Mouse (Mus musculus): Measurements from ENCODE around the gene Bloc1s3.

The Bloc1s3 gene

DNA sequence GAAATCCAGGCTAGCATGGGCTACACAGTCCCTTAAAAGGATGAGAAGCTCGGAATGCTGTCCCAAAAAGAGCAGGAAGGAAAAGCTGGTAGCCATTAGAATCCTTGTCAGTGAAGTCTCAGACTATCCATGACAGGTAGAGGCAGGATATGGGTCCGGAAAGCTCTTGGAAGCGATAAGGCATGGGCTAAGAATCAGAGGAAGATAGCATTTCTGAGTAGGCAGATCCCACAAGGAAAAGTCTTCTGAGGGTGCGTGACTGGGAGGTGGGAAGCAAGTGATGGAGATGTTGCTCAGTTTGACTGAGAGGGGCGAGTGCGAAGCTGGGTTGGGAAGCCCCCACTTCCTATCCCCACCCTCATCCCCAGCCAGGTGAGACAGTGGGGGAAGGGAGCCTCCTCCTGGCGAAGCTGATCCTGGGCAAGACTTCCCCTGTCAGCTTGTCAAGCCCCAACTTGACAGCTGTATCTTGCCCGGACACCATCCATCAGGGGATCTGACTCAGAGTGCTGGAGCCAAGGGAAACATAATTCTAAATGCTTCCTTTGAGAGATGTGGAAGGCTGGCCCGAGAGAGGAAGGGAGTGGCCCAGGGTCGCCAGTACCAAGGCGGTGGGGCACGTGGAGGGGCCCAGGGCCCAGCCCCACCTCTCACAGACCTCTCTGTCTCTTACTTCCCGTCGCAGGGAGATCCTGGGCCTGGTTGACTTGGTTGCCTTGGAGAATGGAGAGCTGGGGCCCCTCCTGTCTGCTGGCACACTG is 30.4 kb downstream of the Bloc1s3 start:
- DNase-seq (ENCODE audit: low spot score) = no peak

DNA sequence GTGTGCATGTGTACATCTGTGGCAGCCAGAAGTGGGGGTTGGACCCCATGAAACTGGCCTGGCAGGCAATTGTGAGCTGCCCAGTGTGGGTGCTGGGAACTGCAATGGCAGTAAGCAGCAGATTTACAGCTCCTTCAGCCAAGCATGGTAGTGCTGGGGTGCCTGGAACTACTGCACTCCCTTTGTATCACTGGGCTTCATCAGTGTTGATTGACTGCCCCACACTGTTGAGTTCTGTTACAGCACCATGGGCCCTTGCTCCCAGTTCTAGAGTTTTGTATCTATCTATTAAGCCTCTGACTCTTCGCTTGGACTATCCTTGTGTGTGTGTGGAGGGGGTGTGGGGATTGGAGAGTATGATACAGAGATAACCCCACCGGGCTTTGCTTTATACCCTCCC is 31.1 kb downstream of the Bloc1s3 start:
- DNase-seq (ENCODE audit: low spot score) = no peak

DNA sequence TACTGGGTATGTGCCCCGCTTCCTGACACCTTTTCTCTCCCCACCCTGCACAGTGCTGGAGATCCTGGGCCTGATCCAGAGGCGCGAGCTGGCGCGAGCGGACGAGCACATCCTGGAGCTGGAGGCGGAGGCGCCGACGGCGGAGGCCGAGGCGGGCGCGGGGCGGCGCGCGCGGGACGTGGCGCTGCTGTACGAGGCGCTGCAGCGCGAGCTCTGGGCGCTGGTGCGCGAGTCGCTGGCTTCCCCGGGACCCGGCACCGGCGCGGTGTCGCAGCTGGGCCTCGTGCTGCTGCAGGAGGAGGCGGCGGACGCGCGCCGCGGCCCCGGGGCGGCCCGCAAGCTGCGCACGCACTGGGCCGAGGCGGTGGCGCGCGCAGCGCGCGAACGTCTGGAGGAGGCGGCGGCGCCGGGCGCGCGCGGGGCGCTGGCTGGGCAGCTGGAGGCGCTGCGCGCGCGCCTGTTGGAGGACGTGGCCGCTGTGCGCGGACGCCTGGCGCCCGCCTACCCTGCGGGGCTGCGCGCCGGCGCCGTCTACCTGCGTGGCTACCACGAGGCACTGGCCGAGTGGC is 34.2 kb downstream of the Bloc1s3 start:
- DNase-seq (ENCODE audit: low spot score) = peak; percentile 64

DNA sequence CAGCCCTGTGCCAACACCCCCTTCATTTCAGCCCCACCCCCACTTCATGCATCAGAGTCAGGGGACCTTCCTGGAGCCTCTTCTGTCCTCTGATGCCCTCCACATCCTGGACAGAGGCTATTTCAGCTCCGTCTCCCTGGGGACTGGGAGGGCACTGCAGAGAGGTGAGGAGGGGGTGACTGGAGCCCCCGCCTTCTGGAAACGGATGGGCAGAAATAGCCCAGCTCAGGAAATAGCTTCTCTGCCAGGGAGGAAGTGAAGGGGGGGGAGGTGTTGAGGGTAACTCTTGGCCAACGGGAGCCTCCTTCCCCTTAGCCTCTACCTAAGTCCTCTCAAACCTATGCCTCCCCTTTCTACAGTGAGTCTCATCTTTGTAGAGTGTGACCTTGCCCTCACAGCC is 35.8 kb downstream of the Bloc1s3 start:
- DNase-seq (ENCODE audit: low spot score) = no peak

DNA sequence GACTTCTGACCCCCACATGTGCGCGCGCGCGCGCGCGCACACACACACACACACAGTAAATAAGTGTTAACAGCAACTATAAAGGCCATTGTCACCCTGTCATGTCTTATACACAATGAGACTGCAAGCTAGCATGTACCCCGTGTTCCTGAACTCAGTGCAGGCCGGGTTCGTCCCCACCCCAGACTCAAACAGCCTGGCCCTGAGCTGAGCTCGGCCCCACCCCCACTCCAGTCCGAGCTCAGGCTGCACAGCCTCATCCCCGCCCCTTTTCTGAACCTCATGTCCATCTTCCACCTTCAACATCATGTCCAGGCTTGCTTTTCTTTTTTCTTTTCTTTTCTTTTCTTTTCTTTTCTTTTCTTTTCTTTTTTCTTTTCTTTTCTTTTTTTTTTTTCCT is 37.9 kb downstream of the Bloc1s3 start:
- no peak for DNase-seq (ENCODE audit: low spot score)

DNA sequence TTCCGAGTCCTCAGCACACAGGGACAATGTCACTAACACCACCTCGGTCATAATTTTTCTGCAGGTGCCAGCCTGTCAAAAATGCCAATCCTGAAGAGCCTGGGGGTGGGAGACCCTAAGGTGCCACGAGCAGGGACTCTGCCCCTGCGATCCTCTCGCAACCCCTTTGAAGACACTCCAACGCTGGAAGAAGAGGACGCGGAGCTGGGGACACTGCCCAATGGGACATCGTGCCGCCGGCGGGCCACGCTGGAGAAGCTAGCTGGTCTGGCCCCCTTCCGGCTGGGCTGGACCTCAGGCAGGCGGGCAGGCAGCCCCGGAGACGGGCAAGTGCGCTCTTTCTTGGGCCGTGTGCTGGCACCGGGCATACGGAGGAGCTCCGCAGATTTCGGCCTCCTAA is 38.8 kb downstream of the Bloc1s3 start:
- no peak for DNase-seq (ENCODE audit: low spot score)

DNA sequence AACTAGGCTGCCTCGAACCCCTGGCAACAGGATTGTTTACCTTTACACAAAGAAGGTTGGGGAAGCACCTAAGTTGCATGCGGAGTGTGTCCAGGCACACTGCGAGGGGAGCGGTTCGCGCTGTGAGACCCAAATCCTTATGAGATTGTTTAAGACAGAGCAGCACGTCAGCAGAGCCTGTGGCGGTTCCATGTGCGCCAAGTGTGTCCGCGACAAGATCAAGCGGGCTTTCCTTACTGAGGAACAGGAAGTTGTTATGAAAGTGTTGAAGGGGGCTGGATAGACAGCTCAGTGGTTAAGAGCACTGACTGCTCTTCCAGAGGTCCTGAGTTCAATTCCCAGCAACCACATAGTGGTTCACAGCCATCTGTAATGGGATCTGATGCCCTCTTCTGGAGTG is 39.9 kb downstream of the Bloc1s3 start:
- no peak for DNase-seq (ENCODE audit: low spot score)

DNA sequence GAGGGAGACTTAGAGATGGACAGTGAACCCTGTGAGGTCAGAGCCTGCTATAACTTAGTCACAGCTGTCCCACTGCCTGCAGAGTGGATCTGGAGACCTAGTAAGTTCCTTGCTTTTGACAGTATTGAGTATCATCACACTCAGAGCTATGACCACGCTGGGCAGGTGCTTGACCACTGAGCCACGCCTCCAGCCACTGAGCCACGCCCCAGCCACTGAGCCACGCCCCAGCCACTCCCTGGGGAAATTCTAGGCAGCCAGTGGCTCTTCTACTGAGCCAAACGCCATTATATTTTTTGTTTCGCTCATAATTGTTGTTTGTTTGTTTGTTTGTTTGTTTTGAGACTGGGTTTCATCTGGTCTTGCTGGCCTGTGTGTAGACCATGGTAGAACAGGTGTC is 40.5 kb downstream of the Bloc1s3 start:
- no peak for DNase-seq (ENCODE audit: low spot score)

DNA sequence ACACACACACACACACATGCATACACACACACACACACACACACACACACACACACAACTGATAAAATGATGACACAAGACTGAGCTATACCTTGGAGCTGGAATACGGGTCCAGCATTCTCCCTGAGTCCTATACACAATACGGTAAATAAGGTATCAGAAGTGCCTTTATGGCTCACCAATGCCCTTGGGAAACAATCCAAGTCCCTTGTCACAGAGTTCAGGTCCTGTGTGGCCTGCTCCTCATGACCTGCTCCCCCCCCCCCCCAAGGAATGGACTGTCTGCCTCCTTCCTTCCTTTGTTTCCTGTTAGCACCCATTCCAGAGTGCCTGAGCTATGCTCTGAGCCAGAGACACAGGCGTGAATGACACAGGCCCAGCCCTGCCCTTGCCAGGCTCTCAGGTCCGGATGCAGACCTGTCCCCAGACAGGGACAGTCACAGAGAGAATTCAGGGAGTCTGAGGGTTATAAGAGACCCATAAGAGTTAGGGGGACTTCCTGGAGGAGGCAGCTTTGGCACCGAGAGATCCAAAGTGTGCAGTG is 41.5 kb downstream of the Bloc1s3 start:
- DNase-seq (ENCODE audit: low spot score) = no peak

DNA sequence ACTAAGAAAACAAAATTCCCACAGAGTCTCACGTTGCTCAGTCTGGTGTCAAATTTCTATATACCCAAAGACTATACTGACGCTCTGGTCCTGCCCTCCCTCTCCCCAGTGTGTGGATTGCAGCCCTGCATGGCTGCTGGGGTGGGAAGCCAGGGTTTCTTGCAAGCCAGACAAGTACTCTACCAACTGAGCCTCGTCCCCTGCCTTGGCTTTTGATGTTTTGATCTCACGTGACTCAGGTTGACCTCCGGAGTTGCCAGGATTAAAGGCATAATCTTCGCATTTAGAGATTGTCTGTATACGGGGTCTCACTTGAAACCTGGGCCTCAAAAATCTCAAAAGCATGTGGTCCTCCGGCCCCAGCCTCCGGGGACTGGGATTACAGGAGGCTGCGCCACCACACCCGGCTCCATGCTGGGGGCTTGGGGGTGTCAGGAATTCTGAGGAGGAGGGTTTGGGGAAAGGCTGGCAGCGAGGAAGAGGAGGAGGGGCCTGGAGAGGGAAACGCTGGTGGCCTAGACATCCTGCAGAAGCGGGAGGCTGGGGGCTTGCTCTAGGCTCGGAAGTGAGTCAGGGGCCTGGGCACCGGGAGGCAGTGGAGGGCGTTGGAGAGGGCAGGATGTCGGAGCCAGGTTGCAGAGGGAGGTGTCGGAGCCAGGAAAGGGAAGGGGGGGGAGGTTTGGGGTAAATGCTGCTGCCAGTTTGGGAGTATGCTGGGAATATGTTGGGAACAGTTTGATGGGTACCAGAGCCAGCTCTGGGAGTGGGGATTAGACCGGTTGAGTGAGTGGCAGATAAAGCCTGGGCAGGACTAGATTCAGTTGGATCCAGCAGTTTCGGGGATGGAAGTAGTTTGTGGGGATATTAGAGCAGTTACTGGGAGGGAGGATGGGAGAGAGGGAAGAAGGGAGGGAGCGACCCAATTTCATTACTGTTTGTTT is 43.5 kb downstream of the Bloc1s3 start:
- peak; percentile 40 for DNase-seq (ENCODE audit: low spot score)

DNA sequence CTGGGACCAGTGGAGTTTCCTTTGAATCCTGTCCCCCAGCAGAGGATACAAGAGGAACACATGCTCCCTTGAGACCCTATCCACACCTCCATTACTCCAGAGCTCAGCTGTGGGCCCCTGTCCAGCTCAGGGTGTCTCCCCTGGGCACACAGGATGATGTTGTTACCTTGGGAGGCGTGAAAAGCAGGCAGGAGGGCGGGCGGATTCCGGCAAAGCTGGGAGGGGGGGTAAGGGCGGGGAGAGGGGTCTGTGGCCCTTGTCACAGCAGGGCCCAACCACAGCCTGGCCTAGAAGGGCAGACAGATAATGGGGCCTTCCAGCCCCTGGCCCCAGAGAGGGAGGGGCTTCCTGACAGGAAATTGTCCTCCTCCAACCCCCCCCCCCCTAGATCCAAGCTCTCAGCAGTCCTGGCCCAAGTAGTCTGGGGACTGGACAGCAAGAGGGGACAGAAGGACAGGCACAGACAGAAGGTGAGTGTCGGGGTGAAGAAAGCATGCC is 45.2 kb downstream of the Bloc1s3 start, which contains the start of gene Exoc3l2:
Gene Exoc3l2, plus strand, starts transcription at position 448 of the 498 bp plus-strand sequence.
- DNase-seq (ENCODE audit: low spot score) = no peak

DNA sequence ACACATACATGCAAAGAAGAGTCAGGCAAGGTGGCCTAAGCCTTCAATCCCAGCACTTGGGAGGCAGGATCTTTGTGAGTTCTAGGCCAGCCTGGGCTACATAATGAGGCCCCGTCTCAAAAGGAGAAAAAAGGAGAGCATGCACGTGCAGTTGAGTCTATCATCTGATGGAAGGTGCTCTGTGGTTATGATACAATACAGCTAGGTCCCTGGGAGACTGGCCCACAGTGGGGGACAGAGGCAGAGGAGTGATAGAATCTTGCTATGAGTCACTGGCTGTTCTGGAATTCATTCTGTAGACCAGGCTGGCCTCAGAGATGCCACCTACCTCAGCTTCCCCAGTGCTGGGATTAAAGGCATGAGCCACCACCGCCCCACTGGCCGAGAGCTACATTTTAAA is 45.7 kb downstream of the Bloc1s3 start:
- DNase-seq (ENCODE audit: low spot score) = no peak

DNA sequence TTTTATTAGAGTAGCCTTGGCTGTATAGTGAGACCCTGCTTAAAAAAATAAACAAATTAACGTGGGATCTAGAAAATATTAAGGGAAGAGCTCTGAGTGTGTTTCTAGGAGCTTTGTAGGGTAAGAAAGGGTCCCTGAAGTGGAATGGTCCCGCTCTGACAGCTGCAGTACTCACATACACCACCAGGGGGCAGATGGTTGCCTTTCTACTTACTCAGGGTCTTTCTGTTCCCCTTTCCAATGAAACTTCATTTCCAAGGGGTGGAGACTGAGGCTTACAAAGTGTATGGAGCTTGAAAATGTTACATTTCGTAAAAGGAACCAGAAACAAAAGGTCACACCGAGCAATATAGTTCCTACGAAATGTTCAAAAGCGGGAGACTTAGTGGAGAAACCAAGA is 46.7 kb downstream of the Bloc1s3 start:
- DNase-seq (ENCODE audit: low spot score) = peak; percentile 44

DNA sequence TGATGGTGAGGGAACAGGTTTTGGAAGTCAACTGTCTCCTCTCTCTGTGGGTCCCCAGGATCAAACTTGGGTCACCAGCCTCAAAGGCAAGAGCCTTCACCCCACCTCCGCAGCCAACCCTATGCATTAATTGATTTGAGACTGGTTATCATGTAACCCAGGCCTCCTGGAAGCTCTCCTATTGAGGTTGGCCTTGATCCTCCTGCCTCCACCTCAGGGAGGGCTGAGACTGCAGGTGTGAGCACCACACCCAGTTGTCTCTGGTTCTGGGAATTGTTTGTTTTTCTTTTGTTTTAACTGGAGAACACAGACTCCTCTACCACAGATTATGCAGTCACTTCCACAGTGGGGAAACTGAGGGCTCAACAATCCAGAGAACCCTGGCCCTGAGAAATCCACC is 47.7 kb downstream of the Bloc1s3 start:
- no peak for DNase-seq (ENCODE audit: low spot score)

DNA sequence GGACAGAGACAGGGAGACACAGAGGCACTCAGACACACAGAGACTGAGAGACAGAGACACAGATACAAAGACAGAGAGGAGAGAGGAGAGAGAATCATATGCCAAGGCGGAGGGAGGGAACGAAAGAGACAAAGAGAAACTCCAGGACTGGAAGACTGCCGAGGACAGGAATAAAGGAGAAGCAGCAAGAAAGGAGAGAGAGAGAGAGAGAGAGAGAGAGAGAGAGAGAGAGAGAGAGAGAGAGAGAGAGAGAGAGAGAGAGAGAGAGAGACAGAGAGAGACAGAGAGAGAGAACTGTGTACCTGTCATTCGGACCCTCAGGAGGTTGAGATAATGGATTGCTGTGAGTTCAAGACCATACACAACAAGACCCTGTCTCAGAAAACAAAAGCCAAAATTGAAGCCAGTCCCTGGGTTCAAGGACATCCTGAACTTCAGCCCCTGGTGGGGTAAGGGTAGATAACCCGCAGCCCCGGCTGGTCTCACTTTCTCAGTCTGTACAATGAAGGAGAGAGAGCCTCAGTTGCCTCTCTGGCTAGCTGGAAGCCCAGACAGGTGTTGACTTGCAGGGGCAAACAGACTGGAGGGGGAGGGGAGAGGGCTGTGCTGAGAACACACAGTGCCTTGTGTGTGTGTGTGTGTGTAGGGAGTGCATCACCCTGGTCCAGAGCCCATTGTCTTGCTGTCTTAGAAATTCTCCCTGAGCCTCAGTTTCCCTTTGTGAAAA is 48.9 kb downstream of the Bloc1s3 start:
- DNase-seq (ENCODE audit: low spot score) = no peak

DNA sequence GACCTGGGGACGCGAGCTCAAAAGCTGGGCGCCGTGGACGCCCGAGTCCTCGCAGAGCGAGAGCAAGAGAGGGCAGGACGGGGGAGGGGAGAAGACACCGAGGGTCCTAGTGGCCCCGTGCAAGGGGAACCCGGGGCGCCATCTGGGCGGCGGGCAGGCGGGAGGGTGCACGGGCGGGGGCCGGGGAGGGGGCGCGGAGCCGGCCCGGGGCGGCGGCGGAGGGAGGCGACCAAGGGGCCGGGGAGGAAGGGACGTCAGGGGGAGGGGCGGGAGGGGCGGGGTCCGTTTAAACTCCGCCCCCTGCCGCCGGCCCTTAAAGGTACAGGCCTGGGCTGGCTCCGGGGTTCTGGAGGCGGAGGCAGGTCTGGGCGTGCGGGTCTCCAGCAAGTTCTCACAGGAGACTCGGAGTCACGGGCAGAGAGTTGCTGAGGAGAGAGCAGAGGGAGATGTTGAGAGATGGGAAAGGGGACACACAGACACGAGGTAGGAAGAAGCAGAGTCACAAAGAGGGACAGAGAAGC is 49.5 kb downstream of the Bloc1s3 start, which contains the start of gene Mark4:
Gene Mark4, minus strand, starts transcription at position 231 of the 521 bp plus-strand sequence.
- peak; percentile 88 for DNase-seq (ENCODE audit: low spot score)

DNA sequence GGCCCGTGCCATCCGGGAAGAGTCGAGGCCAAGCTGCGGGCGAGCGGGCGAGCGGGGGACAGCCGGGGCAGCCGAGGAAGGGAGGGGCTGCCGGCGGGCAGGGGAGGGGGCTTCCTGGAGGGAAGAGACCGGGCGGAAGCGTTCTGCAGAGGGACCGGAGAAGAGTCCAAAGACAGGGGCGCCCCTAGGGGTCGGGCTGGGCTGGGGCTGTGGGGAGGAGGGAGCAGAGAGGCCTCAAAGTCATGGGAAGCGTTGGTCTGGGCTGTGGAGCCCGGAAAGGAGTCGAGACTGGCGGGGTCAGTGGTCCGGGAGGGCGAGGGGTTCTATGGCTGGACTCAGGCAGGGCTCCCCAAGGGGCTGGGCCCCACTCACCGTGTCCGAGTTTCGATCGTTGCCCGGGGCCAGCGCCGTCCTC is 50.1 kb downstream of the Bloc1s3 start:
- DNase-seq (ENCODE audit: low spot score) = peak; percentile 71

DNA sequence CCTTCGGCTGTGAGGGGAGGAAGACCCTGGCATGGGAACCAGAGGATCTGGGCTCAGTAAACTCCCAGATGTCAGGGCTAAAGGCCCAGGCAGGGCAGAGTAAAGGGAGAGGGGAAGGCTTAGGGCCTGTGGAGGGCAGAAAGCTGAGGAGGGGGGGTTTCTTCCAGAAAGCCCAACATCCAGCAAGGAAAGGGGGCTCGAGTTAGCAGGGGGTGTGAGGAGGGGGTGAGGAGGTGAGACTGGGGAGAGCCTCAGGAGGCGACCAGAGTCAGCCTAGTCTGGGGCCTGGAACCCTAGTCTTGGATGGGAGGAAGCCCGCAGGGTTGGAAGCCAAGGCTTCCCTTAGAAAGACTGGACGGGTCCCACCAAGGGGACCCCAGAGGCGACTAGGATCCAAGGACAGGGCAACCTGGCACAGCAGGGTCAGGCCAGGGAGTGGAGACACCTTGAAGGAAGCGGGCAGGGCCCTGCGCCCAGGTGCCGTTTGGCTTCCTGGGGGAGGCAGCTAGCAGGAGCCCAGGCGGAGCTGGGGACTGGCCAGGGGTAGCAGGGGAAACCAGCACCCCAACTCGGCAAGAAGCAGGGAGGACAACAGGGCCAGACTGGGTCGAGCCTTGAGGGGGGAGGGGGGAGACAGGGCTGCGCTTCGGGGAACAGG is 50.6 kb downstream of the Bloc1s3 start:
- DNase-seq (ENCODE audit: low spot score) = no peak

DNA sequence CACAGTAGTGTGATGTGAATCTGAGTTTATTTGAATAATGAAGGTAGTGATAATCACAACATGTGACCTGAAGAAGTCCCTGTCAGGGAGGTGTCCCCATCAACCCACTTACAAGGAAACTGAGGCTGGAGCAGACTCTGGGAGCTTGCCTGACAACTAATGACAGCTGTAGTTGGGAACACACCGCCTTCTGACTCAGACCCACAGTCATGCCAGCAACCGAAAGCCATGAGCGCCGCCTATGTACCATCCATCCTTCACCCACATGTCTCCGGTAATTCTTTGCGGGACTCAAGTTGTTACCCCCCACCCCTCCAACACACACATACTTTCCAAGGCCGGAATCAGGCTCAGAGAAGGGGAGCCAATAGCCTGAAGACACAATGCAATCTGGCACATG is 51.5 kb downstream of the Bloc1s3 start:
- no peak for DNase-seq (ENCODE audit: low spot score)

DNA sequence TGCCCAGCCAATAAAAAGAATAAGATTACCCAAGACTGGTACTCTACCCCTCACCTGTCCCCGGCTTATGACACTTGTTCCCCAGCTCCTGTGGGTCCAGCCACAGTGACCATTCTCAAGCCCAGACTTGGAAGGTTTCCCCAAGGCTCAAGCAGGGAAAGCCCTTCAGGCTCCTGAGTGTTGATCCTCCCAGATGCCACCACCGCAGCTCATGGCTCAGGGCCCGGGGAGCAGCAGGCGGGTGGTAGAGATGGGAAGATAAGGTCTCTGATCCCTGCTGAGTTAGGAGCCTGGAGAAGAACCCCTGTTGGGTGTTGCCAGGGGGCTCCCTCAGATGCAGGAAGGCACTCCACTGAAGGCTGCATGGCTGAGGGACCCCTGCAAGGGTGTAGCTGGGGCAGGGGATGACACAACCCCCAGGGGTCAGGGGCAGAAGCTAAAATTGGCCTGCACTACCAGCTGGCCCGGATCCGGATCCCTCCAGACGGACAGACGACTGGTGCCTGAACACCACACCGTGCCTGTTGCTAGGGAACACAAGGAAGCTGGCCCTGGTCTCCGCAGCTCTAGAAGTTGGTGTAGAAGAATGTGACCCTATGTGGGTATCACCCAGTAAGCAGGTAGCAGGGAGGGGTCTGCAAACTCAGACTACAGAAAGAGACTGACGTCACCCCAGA is 52.2 kb downstream of the Bloc1s3 start:
- no peak for DNase-seq (ENCODE audit: low spot score)

Measured in yolk sac, embryonic 10.5 days (tissue).